Mouse (Mus musculus): Measurements from ENCODE around the gene Aff4.
"Not testable (repeated sequence)": the region's sequence is repeated elsewhere in the genome, so short reads cannot be mapped to it uniquely, and the experiment has no call there.

Gene Aff4

DNA sequence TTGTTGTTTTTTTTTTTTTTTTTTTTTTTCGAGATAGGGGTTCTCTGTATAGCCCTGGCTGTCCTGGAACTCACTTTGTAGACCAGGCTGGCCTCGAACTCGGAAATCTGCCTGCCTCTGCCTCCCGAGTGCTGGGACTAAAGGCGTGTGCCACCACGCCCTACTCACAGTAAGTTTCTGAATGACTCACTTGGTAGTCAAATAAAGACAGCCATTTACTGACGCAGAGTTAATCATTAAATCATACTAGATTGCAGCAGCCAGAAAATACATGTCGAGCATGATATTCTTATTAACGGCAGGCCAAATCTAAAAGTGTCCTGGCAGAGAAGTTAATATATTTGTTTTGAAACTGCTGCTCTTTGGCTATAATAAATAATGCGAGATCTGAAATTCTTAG, 9.6 kb upstream of the Aff4 start:
- DNase-seq = not testable (repeated sequence)

DNA sequence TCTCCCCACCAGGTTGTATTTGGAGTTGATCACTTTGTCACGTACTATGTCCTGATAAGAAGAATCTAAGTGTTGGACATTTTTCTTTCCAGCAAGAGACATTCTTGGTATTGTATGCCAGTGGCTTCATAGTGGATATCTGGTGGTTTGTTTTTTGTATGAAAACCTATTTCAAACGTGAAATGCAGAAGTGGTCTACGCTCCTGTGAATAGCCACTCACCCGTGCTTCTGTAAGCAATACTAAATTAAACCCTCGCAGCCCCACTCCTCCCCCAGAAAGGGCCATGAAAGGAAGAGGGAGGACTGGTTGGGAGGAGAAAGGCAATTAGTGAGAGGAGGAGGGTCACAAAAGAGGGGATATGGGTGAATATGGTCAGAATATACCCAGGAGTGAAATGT, 7.9 kb upstream of the Aff4 start:
- DNase-seq = no peak

DNA sequence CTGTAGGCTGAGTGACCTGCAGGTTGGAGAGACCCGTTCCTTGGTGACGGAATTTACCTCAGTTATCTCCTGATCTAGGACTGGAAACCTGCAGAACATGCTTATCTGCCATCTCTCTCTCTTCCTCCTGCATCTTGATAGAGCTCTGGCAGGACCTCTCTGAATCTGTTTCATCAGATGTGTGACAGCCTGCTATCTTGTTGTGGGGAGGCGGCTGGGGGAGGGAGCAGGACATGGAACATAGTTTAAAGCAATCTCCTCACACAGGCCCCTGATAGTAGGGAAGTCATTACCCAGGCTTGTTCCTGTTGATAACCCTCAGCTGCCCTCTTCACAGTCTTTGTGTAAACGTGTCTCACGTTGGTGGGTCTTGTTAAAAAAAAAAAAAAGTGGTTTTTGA, 5.3 kb upstream of the Aff4 start:
- no peak for DNase-seq

DNA sequence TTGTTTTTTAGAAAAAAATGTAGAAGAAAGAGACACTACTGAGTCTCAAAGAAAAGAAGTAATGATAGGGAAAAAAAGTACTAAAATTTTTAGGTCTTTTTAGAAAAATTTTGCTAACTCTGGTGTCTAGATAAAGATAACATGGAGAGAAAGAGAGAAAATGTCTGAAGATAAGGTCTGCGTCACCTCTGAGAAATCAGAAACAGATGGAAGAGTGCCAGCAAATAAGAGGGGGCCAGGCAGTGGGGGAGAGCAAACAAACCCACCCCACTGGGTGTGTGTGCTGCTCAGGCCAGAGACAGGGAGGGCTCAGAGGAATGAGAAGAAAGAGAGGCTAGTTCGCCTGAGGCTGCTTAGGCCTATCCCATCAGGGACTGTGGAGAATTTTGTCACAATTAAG, 4.9 kb upstream of the Aff4 start:
- DNase-seq = no peak

DNA sequence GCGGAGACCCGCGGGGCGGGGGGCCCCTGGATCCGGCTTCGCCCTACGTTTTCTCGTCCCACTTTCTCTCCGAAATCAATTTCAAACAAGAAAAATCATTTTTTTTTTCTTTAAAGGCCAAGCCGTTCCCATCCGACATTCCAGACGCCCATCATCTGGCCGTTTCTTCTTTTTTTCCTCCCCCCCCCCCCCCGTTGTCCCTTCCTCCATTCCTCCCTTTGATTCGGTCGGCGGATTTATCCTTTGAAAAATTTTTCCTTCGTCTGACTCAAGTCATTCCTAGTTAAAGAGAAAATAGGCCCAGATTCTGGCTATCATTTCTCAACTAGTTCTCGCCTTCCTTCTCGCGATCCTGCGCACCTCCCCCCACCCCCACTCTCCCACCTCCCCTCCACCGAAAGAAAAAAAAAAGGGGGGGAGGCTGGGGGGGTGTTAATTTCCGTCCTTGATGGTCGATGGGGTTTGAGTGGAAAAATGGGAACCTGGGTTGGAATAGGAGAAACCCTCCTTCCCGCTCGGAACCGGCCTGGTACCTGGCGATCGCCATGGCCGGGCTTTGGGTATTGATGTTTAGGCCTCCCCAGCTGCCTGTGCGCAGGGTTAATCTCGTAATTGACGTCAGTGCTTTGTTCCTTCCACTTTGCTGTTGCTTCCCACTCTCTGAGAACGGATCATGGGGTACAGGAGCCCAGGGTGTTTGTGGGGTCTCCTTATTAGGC, 750 bp downstream of the Aff4 start:
- peak; percentile 58 for DNase-seq

DNA sequence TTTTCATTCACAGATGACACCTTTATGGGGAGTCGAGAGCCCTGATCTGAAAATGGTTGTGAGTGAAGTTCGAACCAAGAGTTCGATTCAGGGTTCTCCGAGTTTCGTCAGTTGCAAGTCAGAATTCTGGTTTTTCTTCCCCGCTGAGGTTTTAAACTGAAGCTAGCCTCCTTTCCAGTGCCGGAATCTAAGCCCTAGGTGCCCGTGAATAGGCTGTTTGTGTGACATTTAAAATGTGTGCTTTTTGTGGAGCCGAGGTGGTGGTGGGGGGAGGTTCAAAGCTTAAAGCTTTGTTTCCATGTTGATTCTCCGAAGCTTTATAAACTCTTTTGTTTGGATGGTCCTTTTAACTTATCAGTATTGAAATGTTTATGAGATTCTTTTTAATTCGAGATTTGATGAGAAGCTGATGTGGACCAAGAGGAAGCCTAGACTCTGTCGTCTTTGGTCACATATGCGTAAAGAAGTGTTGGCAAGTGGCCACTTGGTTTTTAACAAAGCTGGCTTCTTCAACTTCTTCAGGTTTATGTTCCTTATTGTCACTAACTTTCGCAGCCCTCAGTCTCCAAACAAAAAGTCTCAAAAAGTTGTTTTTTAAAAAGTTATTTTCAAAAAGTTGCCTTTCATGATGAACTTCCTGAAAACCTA, 1.4 kb downstream of the Aff4 start:
- no peak for DNase-seq

DNA sequence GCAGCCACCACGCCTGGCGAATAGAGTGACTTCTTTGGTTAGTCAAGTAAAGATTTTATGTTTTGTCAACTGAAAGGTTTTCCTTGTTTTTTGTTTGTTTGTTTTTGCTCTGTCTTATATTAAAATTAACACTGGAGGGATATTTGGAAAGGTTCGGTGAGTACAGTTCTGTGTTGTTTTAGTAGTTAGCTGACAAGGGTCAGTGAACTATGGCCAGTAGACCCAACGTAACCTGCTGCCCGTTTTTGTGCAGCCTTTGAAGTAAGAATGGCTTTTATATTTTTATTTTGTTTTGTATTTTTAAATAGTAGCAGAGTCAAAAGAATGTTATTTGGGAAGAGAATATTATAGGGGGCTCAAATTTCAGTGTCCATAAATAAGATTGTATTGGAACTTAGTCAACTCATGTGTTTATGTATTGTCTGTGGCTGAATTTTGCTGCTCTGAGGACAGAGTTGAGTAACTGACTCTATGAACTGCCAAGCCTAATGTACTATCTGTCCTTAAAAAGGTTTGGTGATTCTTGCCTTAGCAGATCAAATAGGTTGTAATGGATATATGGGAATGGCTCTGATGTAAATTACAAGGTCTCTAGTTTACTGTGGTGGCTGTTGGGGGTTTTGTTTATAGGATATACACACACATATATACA, 8.0 kb downstream of the Aff4 start:
- no peak for DNase-seq

DNA sequence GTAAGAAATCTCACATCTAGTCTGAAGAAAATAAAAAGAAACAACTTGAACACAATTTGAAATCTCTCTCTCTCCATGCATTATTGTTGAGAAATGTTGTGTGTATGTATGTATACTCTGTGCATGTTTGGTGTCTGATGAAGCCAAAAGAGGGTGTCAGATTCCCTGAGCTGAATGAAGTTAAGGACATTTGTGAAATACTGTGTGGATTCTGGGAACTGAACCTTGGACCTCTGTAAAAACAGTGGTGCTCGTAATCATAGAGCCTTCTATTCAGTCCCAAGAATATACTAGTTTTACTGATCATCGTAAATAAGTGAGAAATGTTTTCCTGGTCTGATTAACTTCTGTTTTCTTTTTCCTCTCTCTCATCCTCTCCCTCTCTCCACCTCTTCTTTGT, 16.4 kb downstream of the Aff4 start:
- no peak for DNase-seq

DNA sequence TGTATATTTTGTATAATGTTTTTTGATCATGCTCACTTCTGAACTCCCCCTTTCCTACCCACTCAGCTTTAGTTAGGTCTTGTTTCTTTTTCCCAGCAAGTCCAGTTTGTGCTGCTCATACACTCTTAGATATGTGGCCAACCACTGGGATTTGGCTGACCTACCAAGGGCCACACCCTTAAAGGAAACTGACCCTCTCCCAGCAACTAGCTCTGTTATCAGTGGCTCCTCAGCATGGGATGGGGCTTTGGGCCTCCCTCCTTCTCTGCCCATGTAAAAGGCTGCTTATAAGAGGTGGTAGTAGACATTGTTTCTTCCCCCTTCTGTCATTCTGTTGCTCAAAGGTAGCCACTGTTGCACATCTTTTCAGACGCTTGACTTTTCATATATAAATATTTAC, 28.3 kb downstream of the Aff4 start:
- DNase-seq = no peak

DNA sequence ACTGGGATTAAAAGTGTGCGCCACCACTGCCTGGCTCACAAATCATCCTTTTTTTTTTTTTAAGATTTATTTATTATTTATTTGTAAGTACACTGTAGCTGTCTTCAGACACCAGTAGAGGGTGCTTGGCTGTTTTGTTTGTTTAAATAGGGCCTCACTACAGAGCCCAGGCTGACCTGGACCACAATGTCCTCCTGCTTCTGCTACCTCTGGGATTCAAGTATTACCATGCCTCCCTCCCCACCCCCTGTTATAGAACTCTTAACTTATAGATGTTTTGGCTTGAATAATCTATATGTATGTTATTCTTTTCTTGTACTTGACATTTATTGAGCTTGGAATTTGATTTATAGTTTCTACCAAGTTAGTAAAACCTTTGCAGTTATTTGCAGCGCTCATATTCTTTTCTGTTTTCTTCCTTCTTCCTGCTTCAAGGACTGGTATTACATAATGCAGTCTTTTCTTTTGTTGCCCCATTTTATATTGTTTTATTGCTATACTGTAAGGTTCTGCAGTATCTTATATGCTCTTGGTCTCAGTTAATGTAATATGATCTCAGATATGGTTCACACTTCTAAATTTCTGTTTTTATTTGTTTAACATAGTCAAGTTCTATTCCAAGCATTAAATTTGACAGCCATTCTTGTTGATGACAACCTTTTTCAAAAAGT, 33.3 kb downstream of the Aff4 start:
- DNase-seq = no peak

DNA sequence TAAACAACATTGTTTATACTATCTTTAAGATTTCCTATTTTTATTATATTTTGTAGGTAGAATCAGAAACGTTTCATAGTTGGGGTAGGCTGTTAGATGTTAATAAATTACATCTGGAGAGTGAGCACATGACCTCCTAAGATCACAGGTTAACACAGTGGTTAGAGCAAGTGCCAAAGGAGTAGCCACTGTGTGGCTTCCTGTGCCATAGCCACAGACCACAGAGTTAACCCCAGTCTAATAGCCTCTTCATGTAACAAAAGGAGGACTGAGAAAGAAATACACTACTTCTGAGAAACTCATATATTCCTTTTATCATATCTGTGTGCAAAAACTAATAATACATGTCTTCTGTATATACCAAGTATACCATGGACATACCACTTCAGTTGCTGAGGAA, 43.2 kb downstream of the Aff4 start:
- no peak for DNase-seq

DNA sequence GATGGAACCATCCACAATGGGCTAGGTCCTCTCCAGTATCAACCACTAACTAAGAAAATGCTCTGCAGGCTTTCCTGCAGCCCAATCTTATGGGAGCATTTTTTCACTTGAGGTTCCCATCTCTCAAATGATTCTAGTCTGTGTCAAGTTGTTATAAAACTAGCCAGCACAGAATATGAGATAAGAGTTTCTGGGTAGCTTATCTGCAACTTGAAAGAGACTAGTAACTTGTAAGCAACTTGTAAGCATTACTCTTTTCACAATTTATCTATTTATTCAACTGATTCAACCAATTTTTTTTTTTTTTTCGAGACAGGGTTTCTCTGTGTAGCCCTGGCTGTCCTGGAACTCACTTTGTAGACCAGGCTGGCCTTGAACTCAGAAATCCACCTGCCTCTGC, 53.0 kb downstream of the Aff4 start:
- DNase-seq = no peak

DNA sequence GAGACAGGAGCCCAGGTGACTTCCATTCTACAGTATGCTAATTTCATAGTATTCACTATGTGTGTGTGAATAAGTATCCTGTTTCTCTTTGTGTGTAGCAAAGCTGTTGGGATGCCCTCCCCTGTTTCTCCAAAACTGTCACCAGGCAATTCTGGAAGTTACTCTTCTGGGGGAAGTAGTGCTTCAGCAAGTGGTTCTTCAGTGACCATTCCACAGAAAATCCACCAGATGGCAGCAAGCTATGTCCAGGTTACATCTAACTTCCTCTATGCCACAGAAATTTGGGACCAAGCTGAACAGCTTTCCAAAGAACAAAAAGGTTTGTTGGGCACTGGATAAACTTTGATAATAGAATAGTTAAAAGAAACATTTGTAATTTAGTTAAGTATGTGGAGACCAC, 61.1 kb downstream of the Aff4 start:
- DNase-seq = no peak

DNA sequence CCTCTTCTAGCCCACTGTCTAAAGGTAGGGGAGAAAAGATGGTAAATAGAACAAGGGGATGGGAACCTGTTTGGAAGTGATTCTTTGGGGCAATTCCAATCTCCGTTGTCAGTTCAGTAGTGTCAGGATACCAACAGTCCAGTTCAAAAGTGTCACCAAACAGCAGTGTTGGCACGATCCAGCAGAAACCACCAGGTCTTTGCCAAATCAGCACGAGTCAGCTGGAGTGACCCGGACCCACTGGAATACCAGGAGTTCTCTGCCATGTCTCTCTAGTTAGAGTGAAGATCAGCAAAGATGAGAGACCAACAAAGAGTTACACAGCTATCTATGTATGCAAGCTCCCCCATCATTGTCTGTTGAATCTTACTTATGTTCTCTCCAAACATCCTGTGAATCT, 63.2 kb downstream of the Aff4 start:
- no peak for DNase-seq

DNA sequence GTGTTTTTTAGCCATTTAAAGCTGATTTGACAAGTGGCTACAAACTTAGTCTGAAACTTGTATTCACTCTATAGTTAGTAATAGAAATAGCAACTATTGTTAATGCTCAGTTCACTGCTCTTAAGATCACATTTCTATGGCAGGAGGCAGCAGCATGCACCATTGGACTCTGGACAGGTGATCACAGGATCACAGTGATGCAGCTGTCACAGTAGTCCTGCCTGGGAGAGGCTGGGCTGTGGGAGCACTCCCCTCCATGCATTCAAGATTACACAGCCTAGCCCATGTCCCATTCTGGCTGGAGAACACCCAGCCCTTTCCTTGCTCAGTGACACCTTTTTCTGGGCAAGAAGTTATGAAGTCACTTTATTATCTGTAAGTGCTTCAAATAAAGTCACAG, 67.4 kb downstream of the Aff4 start:
- no peak for DNase-seq

DNA sequence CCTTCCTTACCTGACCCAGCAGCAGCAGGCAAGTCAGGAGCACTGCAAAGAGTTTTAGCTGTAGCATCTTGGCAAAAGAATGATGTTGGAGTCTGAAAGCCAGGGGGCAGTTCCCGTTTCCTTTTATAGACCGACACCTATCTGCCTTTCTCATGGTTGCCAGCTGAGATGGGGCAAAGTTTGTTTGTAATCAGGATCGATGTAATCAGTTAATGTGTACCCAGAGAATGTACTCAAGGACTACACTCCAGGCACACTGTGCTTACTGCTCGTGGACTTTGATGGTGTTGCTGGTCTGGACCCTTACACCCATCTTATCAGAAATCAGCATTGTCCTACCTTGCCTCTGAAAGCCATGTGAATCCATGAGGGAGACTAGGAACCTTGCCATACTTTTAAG, 72.4 kb downstream of the Aff4 start, which contains the start of gene Leap2:
Gene Leap2, minus strand, starts transcription at position 135 of the 400 bp plus-strand sequence.
- no peak for DNase-seq

DNA sequence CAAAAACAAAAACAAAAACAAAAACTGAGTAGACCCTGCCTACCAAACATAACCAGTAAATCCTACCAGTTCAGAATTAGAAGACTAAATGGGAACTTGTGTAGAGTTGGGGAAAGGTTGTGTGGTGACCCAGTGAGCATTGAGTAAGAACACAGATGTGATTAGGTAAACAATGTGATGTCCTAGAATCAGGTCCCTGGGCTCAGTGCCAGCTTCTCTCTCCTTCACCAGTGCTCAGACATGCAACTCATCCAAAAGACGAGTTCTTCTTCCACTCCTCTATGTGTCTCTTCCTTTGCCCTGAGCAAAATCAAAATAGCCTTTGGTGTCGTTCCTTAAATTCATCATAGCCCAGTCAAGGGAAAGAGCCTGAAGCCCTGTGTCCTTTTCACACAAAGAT, 74.2 kb downstream of the Aff4 start:
- no peak for DNase-seq

DNA sequence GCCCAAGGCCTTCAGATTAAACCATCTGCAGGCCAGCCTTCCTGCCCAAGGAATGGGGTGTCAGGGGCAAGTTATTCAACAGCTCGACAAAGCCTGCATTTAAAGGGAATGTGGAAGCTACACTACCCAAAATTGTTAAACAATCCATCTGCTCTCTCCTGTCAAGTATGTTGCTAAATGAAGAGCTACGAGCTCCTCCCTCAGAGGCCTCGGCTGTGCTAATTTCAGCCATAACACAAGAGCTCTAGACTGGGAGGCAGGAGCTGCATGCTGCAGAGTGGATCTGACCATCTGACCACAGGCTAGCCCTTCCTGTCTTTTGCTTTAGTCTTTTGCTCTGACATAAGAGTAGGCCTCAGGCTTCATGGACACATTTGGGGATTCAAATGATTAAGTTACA, 74.6 kb downstream of the Aff4 start:
- DNase-seq = no peak

DNA sequence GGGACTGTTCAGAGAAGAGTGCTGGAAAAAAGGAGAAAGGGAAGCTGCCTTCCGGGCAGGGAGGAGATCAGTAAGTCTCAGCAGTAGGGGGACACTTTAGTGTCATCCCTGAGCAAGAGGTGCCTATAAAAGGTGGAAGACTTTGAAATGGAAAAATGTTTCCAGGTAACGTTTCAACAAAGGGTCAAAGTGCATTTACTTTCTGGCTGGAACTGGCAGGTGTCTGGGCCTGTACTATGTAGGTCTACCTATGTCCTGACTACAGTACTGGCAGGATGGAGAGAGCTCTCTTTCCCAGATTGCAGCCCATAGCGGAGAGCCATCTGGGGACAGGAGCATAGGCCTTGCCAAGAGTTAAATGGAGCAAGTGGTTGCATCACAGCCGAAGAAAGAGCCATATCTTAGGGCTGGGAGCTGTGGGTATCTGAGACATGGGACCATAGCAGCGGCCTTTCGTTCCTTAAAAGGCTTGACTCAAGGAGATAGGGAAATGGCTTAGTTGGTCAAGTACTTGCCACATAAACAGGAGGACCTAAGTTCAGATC, 75.2 kb downstream of the Aff4 start:
- no peak for DNase-seq

DNA sequence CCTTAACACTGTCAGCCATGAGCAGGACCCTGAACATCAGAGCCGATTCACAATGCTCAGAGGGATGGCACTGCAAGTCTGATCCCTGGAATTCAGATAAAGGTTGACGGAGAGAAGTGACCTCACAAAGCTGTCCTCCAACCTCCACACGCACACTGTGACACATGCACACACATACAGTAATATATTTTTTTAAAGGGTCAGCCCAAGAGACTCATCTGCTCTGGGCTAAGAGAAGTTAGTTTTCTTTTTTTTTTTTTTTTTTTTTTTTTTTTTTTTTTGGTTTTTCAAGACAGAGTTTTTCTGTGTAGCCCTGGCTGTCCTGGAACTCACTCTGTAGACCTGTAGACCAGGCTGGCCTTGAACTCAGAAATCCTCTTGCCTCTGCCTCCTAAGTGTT, 76.3 kb downstream of the Aff4 start:
- not testable (repeated sequence) for DNase-seq

DNA sequence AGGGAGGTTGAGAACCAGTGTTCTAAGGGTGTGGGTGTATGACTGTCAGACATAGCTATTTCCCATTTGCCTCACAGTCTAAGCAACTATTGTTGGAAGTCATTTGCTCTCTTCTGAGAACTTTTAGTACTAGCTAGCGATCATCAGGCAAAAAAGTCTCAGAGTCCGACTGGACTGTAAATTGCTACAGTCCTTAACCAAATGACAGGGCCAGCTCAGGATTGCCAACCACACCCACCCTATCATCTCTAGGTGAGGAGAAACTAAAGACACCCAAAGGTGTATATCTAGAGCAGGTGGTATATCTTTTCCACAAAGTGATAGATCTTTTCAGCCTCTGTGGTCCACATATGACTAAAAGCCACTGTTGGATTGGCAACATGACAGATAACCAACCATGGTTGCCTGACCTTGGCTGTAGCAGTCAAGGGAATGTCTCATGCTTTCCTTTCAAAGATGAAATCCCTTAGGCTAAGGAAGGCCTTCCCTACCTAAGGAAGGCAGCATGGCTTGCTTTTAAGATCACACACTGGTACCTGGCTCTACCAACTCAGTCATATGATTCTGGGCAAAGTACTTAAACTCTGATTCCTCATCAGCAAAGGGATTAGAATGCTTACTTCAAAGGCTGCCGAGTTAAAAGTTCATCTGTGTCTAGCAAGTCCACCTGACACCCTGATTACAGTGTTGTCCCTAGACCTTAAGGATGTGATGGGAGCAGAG, 77.5 kb downstream of the Aff4 start:
- no peak for DNase-seq

DNA sequence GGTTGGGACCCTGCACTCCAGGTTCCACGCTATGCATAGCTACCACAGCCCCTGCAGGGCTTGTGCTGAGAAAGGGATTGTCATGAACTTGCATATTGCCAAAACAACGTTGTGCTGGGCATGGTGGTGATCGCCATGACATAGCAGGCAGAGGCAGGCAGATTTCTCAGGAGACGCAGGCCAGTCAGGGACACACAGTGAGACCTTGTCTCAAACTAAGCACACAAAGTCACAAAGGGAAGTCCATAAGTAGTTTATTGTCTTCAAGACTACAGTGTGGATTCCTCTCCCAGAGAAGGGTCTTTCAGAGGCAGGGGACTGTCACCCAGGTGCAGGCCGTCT, 78.1 kb downstream of the Aff4 start:
- DNase-seq = no peak

DNA sequence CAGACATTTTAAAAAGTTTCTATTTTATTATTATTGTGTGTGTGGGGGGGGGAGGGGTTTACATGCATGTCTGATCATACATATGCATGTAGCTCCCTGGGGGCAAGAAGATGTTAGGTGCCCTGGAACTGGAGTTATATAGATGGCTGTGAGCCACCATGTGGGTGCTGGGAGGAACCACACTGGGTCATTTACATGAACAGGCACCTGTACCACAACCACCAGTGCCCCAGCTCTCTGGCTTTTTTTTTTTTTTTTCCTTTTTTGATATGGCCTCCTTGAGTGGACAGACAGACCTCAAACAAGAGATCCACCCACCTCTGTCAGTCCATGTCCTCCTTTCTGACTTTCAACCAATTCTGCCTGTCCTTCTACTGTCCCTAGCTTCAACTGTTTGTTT, 78.5 kb downstream of the Aff4 start:
- no peak for DNase-seq

All from right cerebral cortex, postnatal 25 days (tissue).